Mouse (Mus musculus) olfactory bulb, adult 2 months (tissue): Measurements from ENCODE around the gene Lysmd2.

Experiments
- CTCF ChIP-seq: fragments of 200-500 bp; IDR thresholded peaks from 2 replicates; pipeline ENCODE4 v1.5.1; 2012; ENCODE audit warnings: low read depth, mild to moderate bottlenecking, low read length, moderate library complexity; ENCODE audit not compliant: insufficient read depth
- POLR2A ChIP-seq: fragments of 200-500 bp; IDR thresholded peaks from 2 replicates; pipeline ENCODE4 v1.6.1; 2012; ENCODE audit warnings: mild to moderate bottlenecking, low read depth, low read length, moderate library complexity; ENCODE audit not compliant: insufficient read depth

DNA sequence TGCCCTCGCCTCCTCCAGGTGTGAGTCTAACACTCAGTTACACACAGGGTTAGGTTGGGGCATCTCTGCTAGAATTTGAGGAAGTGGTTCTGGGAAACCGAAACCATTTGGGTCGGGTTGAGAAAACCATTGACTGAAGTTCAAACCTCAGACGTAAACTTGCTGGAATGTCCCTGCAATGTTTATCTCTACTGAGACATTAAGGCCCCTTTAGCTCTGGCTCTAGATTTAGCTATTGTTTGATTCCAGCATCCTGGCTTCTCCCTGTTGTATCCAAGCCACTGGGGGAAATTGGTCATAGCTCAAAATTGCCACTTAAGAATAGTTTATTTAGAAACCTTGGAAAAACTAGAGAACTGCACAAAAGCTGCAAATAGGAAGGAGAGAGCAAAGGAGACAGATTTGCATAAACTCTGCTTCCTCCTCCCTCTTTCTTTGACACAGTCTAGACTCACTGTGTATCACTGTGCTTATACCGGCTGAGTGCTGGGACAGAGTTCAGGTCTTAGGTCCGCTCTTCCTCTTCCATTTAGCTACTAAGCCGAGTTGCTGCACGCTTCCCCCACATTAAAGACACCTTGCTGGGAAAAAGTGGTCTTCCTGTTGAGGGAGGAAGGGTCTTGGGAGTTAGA is 5.4 kb downstream of the Lysmd2 start:
- TF ChIP-seq POLR2A (no peak), CTCF (no peak)
